Mouse (Mus musculus): ENCODE data around the gene Txk.

DNA sequence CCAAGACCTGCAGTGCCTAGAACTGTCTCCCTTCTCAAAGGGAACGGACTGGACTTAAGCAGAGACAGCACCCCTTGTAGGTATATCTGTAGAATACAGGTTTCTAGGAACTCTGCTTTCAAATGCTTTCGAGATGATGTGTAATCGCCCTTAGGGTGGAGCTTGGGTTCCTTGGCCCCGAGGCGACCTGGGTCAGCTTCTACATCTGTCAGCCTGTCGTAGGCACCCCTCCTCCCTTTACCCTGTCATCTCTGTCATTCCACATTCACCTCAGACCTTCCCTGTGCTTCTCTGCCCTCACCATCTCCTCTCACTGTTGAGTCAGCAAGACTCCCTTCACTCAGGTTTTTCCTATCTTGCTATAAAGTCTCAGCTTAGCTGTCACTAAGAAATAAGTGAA is 17.3 kb upstream of the Txk start:
- no peak for TF ChIP-seq GATA1 (IDR thresholded peaks at IDR 0.05; ENCODE audit: borderline replicate concordance, low read length)
- no peak for TF ChIP-seq FLI1 (IDR thresholded peaks at IDR 0.05; ENCODE audit: low read length)
